Mouse (Mus musculus) cerebellum, adult 2 months (tissue): ENCODE results near the gene Idh3a. TPM values are rescaled to one million over a fixed set of nuclear protein-coding genes. Genes with fewer than 3 reads are reported as not detected.
"Not testable (repeated sequence)": the region's sequence is repeated elsewhere in the genome, so short reads cannot be mapped to it uniquely, and the experiment has no call there.

Source experiments
- DNase-seq, 2 experiments: peaks; one replicate each; pipeline ENCODE4 v3.0.0; 2021
- H3K27ac ChIP-seq: fragments of 200-500 bp; 2 replicates; pipeline ENCODE4 v1.5.1; 2012; ENCODE audit warnings: low read length, control low read depth, inconsistent platforms; ENCODE audit not compliant: insufficient read depth
- H3K27me3 ChIP-seq: fragments of 200-500 bp; 2 replicates; pipeline ENCODE4 v1.6.1; 2012; ENCODE audit warnings: inconsistent platforms, mild to moderate bottlenecking, low read length, moderate library complexity; ENCODE audit not compliant: control insufficient read depth, insufficient read depth
- H3K4me1 ChIP-seq: fragments of 200-500 bp; 2 replicates; pipeline ENCODE4 v1.6.1; 2011; ENCODE audit warnings: low read length; ENCODE audit not compliant: control insufficient read depth, insufficient read depth
- H3K4me3 ChIP-seq: fragments of 200-500 bp; replicated peaks from 2 replicates; pipeline ENCODE3; 2011; ENCODE audit warnings: mild to moderate bottlenecking, low read depth, low read length, control low read depth; ENCODE audit not compliant: insufficient read depth
- CTCF ChIP-seq: fragments of 200-500 bp; IDR thresholded peaks from 2 replicates; pipeline ENCODE4 v1.5.1; 2011; ENCODE audit warnings: low read depth, mild to moderate bottlenecking, control low read depth, low read length, moderate library complexity, borderline replicate concordance; ENCODE audit not compliant: insufficient read depth
- POLR2A ChIP-seq: fragments of 200-500 bp; IDR thresholded peaks from 2 replicates; pipeline ENCODE4 v1.6.1; 2011; ENCODE audit warnings: low read length, control low read depth, borderline replicate concordance; ENCODE audit not compliant: insufficient read depth
- WGBS: fragments of 180-500 bp; shearing (Covaris S2); methylation state at CpG from one replicate; pipeline ENCODE4 v1.1.7; 2018; 5-methylcytosine and 5-hydroxymethylcytosine counted together
- polyA plus RNA-seq: library from polyadenylated mRNA; depleted of rRNA; stranded (reverse); fragments of >200 nt; gene quantifications from 2 replicates; pipeline ENCODE4 v1.2.3, GENCODE M21; 2012

The Idh3a gene
- polyA plus RNA-seq, 1 experiment = 209 TPM

DNA sequence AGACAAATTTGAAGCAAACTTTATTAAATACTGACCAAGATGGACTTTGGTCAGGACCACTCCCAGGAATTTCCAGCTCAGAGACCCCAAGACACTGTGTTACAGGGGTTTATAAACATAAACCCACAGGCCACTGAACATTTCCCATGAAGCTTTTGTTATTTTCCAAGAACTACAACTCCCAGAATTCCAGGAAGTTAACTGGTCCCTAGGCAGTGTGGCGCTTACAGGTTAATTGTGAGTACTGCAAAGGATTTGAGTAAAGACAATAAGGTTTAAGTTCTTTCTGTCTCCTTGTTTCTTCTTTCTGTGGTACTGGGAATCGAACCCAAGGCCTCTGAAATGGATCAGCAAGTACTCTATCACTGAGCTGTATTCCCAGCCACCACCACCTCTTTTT, 17.4 kb upstream of the Idh3a start:
- TF ChIP-seq CTCF = no peak
- TF ChIP-seq POLR2A = no peak
- no peaks in the 10 kb centered on the region for H3K4me1 ChIP-seq
- WGBS = 46% methylated on average over 2 of the region's 2 CpGs
- H3K4me3 ChIP-seq = no peak overlapping the region
- no peaks in the 10 kb centered on the region for H3K27me3 ChIP-seq
- H3K27ac ChIP-seq = no peak overlapping the region
- no peak for DNase-seq

DNA sequence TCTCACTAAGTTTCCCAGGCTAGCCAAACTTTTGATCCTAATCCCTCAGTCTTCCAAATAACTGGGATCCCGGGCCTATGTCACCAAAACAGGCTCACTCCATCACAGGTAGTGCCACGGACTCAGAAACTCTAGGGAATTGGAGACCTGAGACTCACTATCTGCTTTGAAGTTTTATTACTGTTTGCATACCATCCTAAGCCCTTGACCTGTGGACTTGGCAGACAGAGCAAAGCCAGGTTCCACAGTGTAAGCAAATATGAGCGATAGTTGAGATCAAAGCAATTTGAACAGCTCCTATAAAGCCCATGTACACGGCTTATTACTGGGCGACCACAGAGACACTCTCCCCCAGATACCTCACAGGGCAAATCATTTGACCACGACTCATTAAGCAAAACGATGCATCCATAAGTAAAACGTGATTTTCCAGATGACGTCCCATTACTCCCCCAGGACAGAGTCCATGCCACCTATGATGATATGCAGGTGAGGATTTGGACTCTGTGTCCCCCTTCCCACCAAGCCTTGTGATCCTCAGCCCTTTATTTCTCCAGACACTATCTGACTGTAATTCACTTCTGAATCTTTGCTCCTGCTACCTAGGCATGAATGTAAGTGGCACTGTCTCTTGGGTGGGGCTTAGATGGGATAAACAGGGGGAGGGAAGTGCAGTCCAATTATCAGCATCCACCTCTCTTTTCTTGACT, 14.8 kb upstream of the Idh3a start:
- WGBS = 83% methylated on average over 9 of the region's 9 CpGs
- no peak for DNase-seq
- Histone ChIP-seq H3K27me3 (no peaks in the 10 kb centered on the region), H3K4me1 (no peaks in the 10 kb centered on the region), H3K4me3 (no peak overlapping the region), H3K27ac (no peak overlapping the region)
- TF ChIP-seq POLR2A (no peak), CTCF (no peak)

DNA sequence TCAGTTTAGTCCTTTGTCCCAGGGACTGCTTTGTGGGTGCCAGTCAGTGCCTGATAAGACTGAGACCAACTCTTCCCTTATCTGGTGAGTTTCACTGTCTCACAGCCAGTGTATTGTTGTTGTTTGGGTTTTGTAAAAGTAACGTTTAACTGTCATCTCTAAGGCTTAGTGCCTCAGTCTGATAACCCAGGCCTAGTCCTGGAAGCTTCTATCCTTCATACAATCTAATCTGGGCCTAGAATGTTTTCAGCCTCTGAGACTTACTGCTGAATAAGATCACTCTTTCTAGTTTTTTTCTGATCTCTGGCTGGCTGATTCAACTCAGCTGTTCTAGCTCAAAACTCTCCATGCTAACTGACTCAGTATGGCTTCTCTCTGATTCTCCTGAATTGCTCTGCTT, 2.4 kb upstream of the Idh3a start:
- peaks cover 10% of the 10 kb centered on the region for H3K4me1 ChIP-seq
- DNase-seq = no peak

DNA sequence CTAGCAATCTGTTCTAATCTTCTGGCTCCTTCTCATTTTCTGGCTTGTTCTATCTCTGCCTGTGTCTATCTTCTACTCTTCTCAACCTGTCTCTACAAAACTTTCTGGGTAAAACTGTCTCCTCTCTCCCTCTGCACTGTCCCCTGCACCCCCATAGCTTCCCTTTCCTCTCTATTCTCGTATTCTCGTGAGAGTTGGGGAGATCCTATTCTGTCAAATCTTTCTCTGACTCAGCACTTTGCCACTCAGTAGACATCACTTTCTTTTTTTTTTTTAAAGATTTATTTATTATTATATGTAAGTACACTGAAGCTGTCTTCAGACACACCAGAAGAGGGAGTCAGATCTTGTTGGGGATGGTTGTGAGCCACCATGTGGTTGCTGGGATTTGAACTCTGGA, 2.0 kb upstream of the Idh3a start:
- WGBS = 84% methylated on average over 2 of the region's 2 CpGs
- H3K27ac ChIP-seq, DNase-seq, H3K4me3 ChIP-seq, H3K27me3 ChIP-seq: not testable (repeated sequence)
- peaks cover 12% of the 10 kb centered on the region for H3K4me1 ChIP-seq

More for the DNA sequence above, 2.4 kb upstream of the Idh3a start:
- Histone ChIP-seq H3K27ac (no peak overlapping the region), H3K27me3 (no peaks in the 10 kb centered on the region), H3K4me3 (no peak overlapping the region)
- TF ChIP-seq POLR2A (no peak), CTCF (no peak)
- WGBS = 57% methylated on average over 1 of the region's 1 CpGs

DNA sequence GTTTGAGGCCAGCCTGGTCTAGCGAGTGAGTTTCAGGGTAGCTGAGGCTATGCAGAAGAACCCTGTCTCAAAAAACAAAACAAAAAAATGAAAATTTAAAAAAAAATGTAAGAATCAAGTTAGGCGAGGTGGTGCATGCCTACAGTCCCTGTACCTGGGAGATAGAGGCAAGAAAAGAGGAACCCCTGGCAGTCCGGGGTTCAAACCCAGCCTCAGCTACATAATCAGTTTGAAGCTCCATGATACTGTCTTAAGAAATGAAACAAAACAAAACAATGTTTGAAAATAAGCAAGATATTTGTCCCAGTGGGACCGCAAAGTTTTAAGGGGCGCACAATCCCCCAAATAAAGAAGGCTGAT, 315 bp upstream of the Idh3a start:
- WGBS = 43% methylated on average over 5 of the region's 5 CpGs
- H3K4me1 ChIP-seq = peaks cover 12% of the 10 kb centered on the region
- no peaks in the 10 kb centered on the region for H3K27me3 ChIP-seq
- TF ChIP-seq POLR2A (no peak), CTCF (no peak)
- H3K4me3 ChIP-seq = peak overlapping the region; percentile 58
- H3K27ac ChIP-seq = no peak overlapping the region
- no peak for DNase-seq

DNA sequence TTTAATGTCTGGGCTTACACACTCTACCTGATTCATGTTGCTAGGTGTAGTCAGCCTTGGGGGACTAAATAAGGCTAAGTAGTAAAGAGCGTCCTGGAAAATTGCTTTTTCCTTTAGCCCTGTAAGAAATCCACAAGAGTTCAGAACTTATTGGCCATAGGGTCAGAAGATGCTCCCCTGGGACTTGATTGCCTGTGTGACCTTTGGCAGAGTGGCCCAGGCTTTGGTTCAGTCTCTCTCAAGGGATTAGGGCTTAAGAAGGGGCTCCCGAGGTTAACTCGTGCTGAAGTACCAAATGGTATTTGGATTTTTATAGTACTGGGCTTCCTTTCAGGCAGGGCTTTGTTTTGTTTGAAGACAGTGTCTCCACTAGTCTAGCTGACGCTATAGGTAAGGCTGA, 1.7 kb downstream of the Idh3a start:
- no peak overlapping the region for H3K27ac ChIP-seq
- no peak for DNase-seq
- peaks cover 12% of the 10 kb centered on the region for H3K4me1 ChIP-seq
- H3K4me3 ChIP-seq = no peak overlapping the region
- 60% methylated on average over 4 of the region's 4 CpGs for WGBS
- TF ChIP-seq CTCF (no peak), POLR2A (no peak)
- no peaks in the 10 kb centered on the region for H3K27me3 ChIP-seq

DNA sequence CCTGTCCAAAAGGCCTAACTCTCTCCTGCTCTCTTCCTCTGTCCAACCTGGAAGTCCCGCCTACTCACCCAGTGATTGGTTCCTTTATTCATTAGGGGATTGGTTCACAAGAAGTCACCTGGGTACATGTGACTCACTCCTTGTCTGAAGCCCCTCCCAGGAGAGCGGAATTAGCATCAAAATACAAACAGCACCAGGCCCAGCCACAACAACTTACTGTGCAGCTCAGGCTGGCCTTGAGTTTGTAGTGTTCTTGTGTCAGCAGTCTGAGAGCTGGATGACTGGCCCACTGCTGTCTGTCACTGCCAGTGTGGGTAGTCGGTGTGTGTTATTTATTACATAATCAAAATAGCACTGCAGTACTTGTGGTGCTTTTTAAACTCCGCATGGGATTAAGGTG, 7.5 kb downstream of the Idh3a start:
- H3K4me3 ChIP-seq, H3K27ac ChIP-seq, H3K4me1 ChIP-seq, H3K27me3 ChIP-seq, DNase-seq: not testable (repeated sequence)
- WGBS = 81% methylated on average over 4 of the region's 4 CpGs

DNA sequence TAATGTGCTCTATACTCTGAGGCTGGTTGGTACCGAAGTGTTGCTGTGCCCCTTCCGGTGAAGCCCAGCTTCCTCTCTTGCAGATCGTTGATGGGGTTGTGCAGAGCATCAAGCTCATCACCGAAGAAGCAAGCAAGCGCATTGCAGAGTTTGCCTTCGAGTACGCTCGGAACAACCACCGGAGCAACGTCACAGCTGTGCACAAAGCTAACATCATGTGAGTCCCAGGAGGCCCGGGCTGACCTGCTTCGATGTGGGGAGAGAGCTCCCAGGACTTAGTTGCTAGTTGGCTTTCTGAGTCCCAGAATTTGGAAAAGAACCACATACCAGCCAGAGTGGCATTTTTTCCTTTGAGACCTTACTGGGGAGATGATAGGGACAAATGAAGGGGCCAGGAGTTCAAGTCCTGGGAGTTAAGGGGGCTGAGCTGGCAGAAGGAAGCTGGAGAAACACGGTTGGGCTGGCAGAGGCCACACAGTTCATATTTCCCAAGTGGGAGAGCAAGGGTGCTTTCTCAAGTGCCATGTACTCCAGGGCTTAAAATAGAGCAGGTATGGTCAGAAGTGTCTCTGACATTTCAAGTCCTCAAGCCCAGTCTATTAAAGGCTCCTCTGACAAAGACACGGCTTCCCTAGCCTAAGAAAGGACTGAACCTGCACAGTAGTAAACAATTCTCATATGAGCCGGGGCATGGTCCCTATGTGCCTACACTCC, 10.8 kb downstream of the Idh3a start:
- Histone ChIP-seq H3K4me3 (no peak overlapping the region), H3K27me3 (no peaks in the 10 kb centered on the region), H3K4me1 (no peaks in the 10 kb centered on the region), H3K27ac (no peak overlapping the region)
- TF ChIP-seq CTCF (no peak), POLR2A (no peak)
- 93% methylated on average over 15 of the region's 15 CpGs for WGBS
- DNase-seq = no peak
